Mouse (Mus musculus): Measurements from ENCODE around the gene Sirt6.
"Not testable (repeated sequence)": the region's sequence is repeated elsewhere in the genome, so short reads cannot be mapped to it uniquely, and the experiment has no call there.

Gene Sirt6

DNA sequence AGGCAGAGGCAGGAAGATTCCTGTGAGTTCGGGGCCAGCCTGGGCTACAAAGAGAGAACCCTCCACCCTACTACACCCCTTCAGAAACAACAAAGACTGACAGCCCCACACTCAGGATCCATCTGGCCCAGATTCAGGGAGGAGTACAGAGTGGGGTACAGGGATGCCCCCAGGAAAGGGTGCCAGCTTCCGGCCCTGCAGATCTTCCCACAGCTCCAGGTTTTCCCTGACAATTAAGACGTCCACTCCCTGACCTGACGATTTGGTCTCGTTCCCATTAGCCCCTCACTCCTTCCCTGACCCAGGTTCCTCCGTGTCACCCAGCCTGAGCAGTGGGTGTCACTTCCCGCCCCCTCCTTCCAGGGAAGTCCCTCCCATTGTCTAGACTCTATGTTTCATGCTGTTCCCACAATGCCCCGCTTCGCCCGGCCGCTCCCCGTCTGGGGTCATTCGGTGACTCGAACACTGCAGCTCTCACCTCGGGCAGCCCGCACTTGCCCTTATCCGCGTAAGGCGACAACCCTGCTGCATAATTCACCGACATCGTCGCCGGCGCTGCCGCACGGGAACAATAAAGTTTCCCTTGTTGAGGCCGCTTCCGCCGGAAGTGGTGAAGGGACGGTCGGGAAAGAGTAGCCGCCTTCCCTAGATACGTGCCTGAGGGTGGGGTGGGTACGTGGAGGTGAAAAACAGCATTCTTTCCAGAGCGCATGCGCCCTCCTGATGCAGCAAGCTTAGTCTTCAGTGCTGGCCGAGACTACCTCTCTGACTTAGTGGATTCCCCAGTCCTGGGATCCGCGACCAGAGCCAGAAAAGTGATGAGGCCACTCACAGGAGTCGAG, at the start of gene Sirt6:
Gene Sirt6, minus strand, starts transcription at position 804 of the 842 bp plus-strand sequence.
- DNase-seq (ENCODE audit: low read depth): peak; percentile 89

DNA sequence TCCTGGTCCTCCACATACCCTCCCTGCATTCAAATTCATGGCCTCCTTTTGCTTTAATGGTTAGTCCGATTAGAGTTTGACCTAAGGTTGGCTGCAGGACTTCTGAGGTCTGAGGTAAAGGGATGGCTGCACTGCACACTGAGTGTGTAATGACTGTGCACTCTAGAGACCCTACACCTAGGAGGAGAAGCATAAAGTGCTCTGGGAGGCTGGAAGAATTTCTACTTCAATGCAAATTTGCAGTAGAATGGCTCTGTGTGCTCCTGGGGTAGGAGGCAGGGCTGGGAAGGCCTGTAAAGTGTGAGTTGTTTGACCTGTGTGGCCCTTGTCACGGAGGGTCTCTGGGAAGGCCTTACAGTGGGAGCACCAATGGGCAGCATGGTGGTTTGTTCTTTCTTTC, 28.6 kb upstream of the Sirt6 start:
- no peak for DNase-seq (ENCODE audit: low read depth)

- no peak for DNase-seq (ENCODE audit: low read depth)
These were observed 27.6 kb upstream of the Sirt6 start for GRCm38 (mm10) chr10:81655178-81655577.

GRCm38 (mm10) chr10:81648803-81649775, 21.5 kb upstream of the Sirt6 start, which contains the start of gene Gm10778:
Gm10778 (plus strand) TSS chr10:81649059.
- DNase-seq (ENCODE audit: low read depth): peak; percentile 91

DNA sequence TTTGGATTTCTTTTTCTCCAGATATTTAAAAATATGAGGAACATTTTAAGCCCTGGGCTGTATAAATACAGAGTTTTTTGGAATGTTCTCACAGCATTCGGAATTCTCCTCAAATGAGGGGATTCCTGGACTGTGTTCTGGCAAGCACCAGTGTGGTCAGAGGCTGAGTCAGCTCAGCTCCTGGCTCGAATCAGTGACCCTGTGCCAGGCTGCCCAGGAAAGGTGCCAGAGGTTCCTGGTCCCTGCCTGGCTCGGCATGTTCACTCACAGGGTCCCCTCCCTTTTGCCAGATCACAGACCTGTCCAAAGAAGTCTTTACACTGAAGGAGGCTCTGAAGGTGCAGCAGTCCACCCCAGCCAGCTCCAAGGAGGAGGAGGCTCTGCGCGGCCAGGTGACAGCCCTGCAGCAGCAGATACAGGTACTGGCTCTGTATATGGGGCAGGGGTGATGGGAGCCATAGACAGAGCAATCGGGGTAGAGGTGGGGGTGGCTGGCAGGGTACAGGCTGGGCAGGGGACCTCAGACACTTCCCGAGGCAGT, 18.5 kb upstream of the Sirt6 start:
- no peak for DNase-seq (ENCODE audit: low read depth)

DNA sequence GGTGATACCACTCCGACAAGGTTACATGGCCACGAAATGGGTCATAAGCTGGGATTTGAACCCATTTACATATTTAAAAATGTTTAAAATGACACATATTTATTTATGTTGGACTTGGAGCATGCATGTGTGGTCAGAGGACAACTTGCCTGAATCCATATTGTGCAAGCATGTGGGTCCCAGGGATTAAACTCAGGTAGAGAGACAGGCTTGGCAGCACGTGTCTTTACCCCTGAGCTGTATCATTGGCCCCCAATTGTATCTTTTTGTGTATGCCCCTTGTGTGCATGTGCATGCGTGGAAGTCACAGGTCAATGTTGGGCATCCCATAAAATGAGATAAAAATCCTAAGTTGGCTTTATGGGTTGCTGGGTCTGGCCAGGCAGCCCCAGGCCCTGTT, 17.8 kb upstream of the Sirt6 start:
- DNase-seq (ENCODE audit: low read depth): no peak

- no peak for DNase-seq (ENCODE audit: low read depth)
These were observed 17.1 kb upstream of the Sirt6 start for GRCm38 (mm10) chr10:81644716-81645115.

DNA sequence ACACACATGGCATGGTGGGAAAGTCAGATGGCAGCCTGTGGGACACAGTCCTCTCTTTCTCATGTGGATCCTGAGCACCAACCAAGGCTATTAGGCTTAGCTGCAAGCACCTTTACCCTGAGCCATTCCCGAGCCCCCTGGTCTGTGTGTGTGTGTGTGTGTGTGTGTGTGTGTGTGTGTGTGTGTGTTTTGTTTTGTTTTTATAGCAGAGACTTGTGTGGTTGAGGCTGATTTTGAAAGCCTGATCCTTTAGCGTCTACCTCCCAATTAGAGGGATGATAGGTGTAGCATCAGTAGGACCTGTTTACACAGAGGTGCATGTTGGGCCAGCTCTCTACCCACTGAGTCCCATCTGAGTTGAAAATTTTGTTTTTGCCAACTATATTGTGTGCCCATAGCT, 16.6 kb upstream of the Sirt6 start:
- no peak for DNase-seq (ENCODE audit: low read depth)

- DNase-seq (ENCODE audit: low read depth): peak; percentile 81
These were observed 16.0 kb upstream of the Sirt6 start for GRCm38 (mm10) chr10:81643449-81644055.

DNA sequence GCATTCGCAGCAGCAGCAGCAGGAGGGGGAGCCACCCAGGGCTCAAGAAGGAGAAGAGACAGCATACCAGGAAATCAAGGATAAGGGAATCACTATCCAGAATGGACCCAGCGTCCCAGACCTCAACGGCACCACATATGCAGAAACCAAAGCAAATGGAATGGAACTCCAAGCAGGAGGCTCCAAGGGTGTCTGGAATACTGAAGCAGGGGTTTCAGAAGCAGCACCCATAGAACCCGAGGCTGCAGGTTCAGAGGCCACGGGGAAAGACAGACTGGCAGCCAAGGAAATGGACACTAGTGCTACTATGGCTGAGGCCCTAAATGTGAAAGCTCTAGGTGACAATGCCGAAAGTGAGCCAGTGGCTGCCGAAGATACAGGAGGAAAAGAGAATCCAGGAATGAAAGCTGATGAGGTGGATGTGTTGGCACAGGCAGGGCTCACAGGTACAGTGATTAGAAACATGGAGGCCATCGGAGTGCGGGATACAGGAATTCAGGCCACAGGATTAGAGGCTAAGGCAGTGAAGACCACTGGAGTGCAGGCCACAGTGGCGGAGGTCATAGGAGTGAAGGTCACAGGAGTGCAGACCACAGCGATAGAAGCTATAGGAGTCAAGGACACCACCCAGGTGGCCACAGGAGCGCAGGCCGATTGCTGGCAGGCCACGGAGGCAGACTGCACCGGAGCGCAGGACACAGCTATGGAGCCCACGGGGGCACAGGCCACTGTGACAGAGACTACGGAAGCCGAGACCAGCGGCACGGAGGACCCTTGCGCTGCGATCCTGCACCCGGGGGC, 15.3 kb upstream of the Sirt6 start:
- no peak for DNase-seq (ENCODE audit: low read depth)

GRCm38 (mm10) chr10:81641978-81642647, 14.5 kb upstream of the Sirt6 start:
- DNase-seq (ENCODE audit: low read depth): no peak

DNA sequence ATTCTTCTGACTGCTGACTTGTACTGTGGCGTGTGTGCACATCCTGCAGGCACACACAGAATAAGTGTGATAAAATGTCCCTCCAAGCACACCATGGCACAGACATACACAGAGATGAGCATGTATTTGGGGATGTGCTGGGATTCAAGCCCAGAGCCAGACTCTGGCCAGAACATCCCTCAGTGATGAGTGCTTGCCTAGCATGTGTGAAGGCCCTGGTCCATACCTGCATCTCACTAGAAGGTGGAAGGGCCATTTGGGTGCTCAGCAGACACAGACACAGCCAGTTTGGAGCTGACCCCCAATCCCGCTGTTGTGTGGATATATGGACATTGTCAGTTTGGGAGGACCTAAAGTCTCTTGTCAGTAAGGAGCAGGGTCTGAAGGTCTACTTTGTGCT, 14.0 kb upstream of the Sirt6 start:
- DNase-seq (ENCODE audit: low read depth): no peak

DNA sequence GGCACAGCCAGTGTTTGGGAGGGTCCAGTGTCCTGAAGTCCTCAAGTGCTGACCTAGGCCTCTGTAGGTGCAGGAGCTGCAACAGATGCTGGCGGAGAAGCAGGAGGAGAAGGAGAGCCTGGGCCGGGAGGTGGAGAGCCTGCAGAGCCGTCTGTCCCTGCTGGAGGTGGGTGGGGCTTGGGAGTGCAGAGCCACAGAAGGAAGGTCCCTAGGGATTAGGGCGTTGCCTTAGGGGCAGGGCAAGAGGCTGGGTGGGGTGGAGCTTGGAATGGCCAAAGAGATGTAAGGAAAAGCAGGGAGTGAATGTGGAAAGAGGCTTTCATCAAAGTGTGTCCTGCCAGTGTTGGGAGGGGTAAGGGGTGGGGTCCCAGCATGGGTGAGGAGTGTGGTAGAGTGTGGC, 13.2 kb upstream of the Sirt6 start:
- DNase-seq (ENCODE audit: low read depth): not testable (repeated sequence)

DNA sequence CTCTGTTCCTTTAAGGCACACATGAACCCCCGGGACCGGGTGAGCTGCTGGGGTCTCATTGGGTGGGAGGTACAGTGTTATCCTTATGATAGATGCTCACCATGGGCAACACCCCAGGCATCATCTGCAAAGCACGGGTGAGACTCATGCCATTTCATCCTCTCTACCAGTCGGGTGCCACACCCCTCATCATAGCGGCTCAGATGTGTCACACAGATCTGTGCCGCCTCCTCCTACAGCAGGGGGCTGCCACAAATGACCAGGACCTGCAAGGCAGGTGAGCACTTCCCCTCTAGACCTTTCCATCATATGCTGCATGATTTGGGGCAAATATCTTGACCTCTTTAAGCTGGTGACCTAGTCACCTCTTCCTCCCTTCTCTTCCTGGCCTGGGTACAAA, 10.5 kb upstream of the Sirt6 start:
- no peak for DNase-seq (ENCODE audit: low read depth)

DNA sequence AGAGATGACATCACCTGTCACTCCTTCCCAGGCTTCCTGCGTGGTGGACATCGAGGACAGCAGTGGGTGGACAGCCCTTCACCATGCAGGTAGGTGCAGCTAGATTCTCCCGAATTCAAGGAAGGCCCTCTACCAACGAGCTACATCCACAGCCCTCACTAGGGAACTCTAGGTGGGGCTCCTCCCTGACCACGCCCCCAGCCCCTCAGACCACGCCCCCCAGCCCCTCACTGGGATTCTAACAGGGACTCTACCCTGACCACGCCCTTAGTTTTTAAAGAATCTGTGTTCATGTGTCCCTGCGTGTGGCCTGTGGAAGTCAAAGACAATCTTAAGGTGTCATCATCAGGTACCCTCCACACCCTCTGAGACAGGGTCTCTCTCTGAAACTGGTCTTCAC, 8.7 kb upstream of the Sirt6 start:
- DNase-seq (ENCODE audit: low read depth): no peak

DNA sequence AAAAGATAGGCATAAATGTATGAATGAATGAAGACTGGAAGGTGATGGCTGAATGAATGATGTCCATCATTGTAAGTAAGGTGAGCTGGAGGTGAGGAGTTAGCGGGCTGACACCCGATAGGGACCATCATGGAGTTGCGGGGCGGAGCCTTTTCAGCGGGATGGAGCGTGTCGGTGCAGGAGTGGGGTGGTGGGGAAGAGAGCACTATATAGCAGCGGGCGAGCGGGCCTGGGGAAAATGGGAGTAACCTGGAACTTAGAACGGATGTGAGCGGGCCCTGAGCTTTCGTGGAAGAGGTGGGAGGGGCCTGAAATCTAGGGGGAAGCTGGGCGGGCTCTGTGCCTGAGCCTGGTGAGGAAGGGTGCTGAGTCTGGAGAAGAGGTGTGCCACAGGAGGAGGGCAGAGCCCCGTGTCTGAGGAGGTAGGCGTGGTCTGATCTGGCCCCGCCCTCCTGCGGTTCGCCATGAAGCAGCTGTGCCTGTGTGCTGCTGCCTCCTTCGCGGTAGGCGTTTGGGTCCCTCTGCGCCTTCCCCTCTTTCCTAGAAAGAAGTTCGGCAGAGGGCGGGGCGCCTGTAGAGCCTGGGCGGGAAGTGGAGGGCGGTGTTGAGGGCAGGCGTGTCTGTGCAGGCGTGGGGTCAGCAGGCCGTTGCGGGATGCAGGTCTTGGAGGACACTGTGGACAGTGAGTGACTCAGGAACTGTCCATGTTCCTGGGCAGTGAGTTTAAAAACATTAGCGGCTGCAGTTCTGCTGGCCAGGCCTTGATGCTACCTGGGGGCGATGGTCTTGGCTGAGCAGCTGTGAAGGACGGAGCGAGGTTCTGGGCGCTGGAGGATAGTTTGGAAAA, 5.9 kb upstream of the Sirt6 start:
- DNase-seq (ENCODE audit: low read depth): peak; percentile 92

GRCm38 (mm10) chr10:81628390-81628789, 793 bp upstream of the Sirt6 start, which contains the start of gene Ankrd24:
Ankrd24 (plus strand) TSS chr10:81628540.
- DNase-seq (ENCODE audit: low read depth): no peak

DNA sequence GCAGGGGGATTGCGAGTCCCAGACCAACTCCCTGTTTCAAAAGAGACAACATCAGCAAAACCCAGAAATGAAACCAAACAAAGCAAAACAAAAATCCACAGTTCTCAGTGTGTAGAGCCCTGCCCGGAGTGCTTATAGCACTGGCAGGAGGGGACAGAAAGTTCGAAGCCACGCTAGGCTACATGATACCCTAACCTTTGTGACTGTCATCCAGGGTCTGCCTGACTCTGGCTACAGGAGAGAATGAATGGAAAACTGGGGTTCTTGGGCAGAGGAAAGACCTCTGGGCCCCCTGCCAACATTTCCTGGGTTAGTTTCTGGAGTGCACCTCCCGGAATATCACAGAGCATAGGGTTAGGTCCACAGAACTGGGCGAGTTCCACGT, 231 bp upstream of the Sirt6 start:
- no peak for DNase-seq (ENCODE audit: low read depth)

DNA sequence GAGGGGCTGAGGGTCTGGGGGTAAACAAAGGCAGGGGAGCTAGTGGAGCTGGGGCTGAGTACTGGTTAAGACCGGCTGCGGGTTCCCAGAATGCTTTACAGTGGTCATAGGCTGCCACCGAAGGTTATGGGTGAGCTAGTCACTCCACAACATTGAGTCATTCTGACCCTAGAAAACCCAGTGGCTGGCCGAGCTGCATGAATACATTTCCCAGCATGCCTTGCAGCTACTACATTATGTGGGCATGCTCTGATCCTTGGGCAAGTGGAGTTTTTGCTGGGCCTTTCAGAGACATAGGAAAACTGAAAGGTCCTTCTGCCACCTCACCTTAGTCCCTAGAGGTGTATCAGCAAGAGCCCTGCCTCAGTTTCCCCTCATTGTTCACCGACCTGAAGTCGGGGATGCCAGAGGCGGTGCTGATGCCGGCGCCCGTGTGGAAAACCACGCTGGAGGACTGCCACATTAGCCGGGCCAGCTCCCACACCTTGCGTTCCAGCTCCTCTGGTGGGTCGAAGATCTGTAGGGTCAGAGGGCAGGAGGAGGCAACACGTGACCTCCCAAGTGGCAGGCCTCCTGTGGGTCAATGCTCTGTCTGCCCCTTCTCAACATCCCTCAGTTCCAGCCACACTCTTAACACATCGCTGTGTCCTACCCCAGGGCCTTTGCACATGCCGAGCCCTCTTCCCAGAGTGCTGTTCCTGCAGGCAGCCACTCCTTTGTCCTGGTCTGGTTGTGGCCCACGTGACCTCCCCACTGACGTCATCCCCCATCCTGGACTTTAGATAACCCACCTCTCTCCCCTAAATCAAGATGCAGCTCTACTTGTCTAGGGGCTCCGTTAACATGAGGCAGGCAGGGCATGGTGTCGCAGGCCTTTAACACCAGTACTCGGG, 1.2 kb downstream of the Sirt6 start:
- no peak for DNase-seq (ENCODE audit: low read depth)
